24 mouse cellular contexts compared by ENCODE assay signal in the genomic region with DNA sequence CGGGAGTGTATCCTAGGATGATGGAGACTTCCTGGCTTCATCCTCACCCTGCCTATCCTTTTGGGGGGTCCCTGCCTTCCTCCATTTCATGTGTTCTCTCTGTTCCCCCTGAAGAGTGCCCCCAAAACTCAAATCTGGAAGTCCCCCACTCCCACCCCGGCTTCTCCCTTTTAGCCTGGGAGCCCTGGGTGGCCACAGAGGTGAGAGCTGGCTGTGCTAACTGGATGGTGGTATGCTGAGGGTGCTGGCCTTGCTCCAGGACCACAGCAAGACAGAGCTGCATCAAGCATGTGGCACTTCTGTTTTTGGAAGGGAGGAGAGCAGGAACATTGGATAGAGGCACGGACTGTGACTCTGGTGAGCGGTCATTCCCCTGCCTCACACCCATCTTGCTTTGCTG. TPM values are rescaled to one million over a fixed set of nuclear protein-coding genes. Genes with fewer than 3 reads are reported as not detected.
A peak's percentile ranks its signal among the peaks of the same experiment; 100 is the strongest.
DNase-seq lines count a peak whose midpoint lies in the region; ATAC-seq and TF ChIP-seq lines count a peak whose summit lies in the region.
"Had no signal": no experiment of that assay in that cellular context is flagged by ENCODE, and none has a peak within 500 bp of the region (broad histone marks: within the 10 kb centered on the region; RNA-seq: fewer than 3 reads in every experiment).

No protein-coding gene starts in this region.

- peak; percentile 94 for DNase-seq in heart, adult 11 months
- DNase-seq in heart, postnatal 36 days: no peak
- DNase-seq in ovary, postnatal 10 days (ENCODE audit: low spot score): no peak
- DNase-seq: adrenal gland, postnatal 25 days; cerebellum, adult 8-10 months; cerebellum, postnatal 36 days; gastrocnemius, postnatal 25 days; kidney, adult 8-10 months; kidney, postnatal 36 days; layer of hippocampus, postnatal 36 days; lung, adult 18-20 months; thymus, postnatal 14 days had no signal

- no peaks in the 10 kb centered on the region for H3K79me2 ChIP-seq in C2C12 (ENCODE audit: control insufficient read depth, insufficient read depth)

- H3K4me1 ChIP-seq in intestine, embryonic 16.5 days (ENCODE audit: control insufficient read depth, insufficient read depth, low read length): peaks cover 31% of the 10 kb centered on the region
- peaks cover 37% of the 10 kb centered on the region for H3K4me1 ChIP-seq in intestine, embryonic 15.5 days (replicated peaks)
- H3K4me1 ChIP-seq in neural tube, embryonic 15.5 days: peaks cover 6% of the 10 kb centered on the region; the same call in 1 of the 2 replicates
- H3K4me1 ChIP-seq: liver, embryonic 12.5 days had no signal

- H3K36me3 ChIP-seq in intestine, embryonic 16.5 days (ENCODE audit: control insufficient read depth, insufficient read depth, low read length): no peaks in the 10 kb centered on the region
- H3K36me3 ChIP-seq in intestine, embryonic 15.5 days: no peaks in the 10 kb centered on the region
- H3K36me3 ChIP-seq in C2C12 (ENCODE audit: control insufficient read depth, insufficient read depth): peaks cover 23% of the 10 kb centered on the region
- no peaks in the 10 kb centered on the region for H3K36me3 ChIP-seq in neural tube, embryonic 15.5 days
- H3K36me3 ChIP-seq: forebrain, embryonic 15.5 days; heart, embryonic 10.5 days; limb, embryonic 12.5 days; liver, embryonic 12.5 days; midbrain, embryonic 10.5 days had no signal

- no peak overlapping the region for H3K4me2 ChIP-seq in intestine, embryonic 16.5 days (ENCODE audit: low read depth, low read length)
- no peak overlapping the region for H3K4me2 ChIP-seq in intestine, embryonic 15.5 days (replicated peaks)
- H3K4me2 ChIP-seq in neural tube, embryonic 15.5 days: no peak overlapping the region
- H3K4me2 ChIP-seq: forebrain, embryonic 15.5 days; limb, embryonic 12.5 days; liver, embryonic 12.5 days had no signal

- no peaks in the 10 kb centered on the region for H3K27me3 ChIP-seq in intestine, embryonic 16.5 days (replicated peaks; ENCODE audit: control insufficient read depth, insufficient read depth, low read length)
- no peaks in the 10 kb centered on the region for H3K27me3 ChIP-seq in intestine, embryonic 15.5 days (replicated peaks)
- no peaks in the 10 kb centered on the region for H3K27me3 ChIP-seq in C2C12 (ENCODE audit: control insufficient read depth, insufficient read depth, insufficient read length)
- H3K27me3 ChIP-seq in neural tube, embryonic 15.5 days (replicated peaks): no peaks in the 10 kb centered on the region
- H3K27me3 ChIP-seq: forebrain, embryonic 15.5 days had no signal

- 61% methylated on average over 4 of the region's 4 CpGs for WGBS in intestine, embryonic 16.5 days
- 59% methylated on average over 4 of the region's 4 CpGs for WGBS in intestine, embryonic 15.5 days
- WGBS in neural tube, embryonic 15.5 days: 76% methylated on average over 4 of the region's 4 CpGs

- intact Hi-C loops in heart, postnatal 36 days (cut with DNase I): no loop called here

- H3ac ChIP-seq in C2C12 (ENCODE audit: control insufficient read depth, insufficient read length, low read depth): peak overlapping the region; percentile 13

- TF ChIP-seq CTCF in C2C12 (IDR thresholded peaks at IDR 0.05; ENCODE audit: control insufficient read depth, insufficient read depth, insufficient read length): no peak

- 0 out of 2 replicates have a peak overlapping the region, but pooled peaks have one; percentile 21 for H3K9ac ChIP-seq in intestine, embryonic 16.5 days (ENCODE audit: low read depth, low read length)
- no peak overlapping the region for H3K9ac ChIP-seq in intestine, embryonic 15.5 days
- H3K9ac ChIP-seq in neural tube, embryonic 15.5 days (replicated peaks): no peak overlapping the region
- H3K9ac ChIP-seq: forebrain, embryonic 15.5 days; limb, embryonic 12.5 days; liver, embryonic 12.5 days had no signal

- H3K9me3 ChIP-seq in intestine, embryonic 16.5 days (ENCODE audit: control insufficient read depth, low read length): no peaks in the 10 kb centered on the region
- no peaks in the 10 kb centered on the region for H3K9me3 ChIP-seq in intestine, embryonic 15.5 days
- H3K9me3 ChIP-seq in neural tube, embryonic 15.5 days (replicated peaks): no peaks in the 10 kb centered on the region
- H3K9me3 ChIP-seq: forebrain, embryonic 15.5 days; heart, embryonic 10.5 days; limb, embryonic 12.5 days; liver, embryonic 12.5 days; midbrain, embryonic 10.5 days had no signal

- H3K27ac ChIP-seq in intestine, embryonic 16.5 days (ENCODE audit: low read length): peak overlapping the region; percentile 38; the same call in 1 of the 2 replicates
- H3K27ac ChIP-seq in intestine, embryonic 15.5 days: no peak overlapping the region
- no peak overlapping the region for H3K27ac ChIP-seq in neural tube, embryonic 15.5 days (replicated peaks)
- H3K27ac ChIP-seq: forebrain, embryonic 15.5 days; limb, embryonic 12.5 days; liver, embryonic 12.5 days; midbrain, embryonic 10.5 days had no signal

- ATAC-seq in intestine, embryonic 16.5 days: no peak
- ATAC-seq in intestine, embryonic 15.5 days: no peak
- ATAC-seq in monocyte, adult 5-6 weeks (replicated peaks; ENCODE audit: insufficient number of reproducible peaks, low FRiP score, low TSS enrichment, poor library complexity, severe bottlenecking): 0 out of 2 replicates have a peak, but pooled peaks have one; percentile 2
- ATAC-seq in neural tube, embryonic 15.5 days (ENCODE audit: low FRiP score): no peak
- ATAC-seq: forebrain, embryonic 15.5 days; liver, embryonic 12.5 days; midbrain, embryonic 16.5 days had no signal

- no peak overlapping the region for H3K4me3 ChIP-seq in intestine, embryonic 16.5 days (ENCODE audit: low read length)
- H3K4me3 ChIP-seq in intestine, embryonic 15.5 days (replicated peaks): no peak overlapping the region
- no peak overlapping the region for H3K4me3 ChIP-seq in C2C12 (ENCODE audit: insufficient read depth, poor library complexity, severe bottlenecking)
- H3K4me3 ChIP-seq in neural tube, embryonic 15.5 days (replicated peaks): no peak overlapping the region
- H3K4me3 ChIP-seq: forebrain, embryonic 15.5 days; heart, embryonic 10.5 days; limb, embryonic 12.5 days; liver, embryonic 12.5 days; midbrain, embryonic 10.5 days had no signal

- no peaks in the 10 kb centered on the region for H3K79me3 ChIP-seq in C2C12 (ENCODE audit: low read depth)

TF ChIP-seq in C2C12, 6 proteins besides CTCF, POLR2A, EP300 and RAD21:
- TF ChIP-seq MYOG (IDR thresholded peaks at IDR 0.05; ENCODE audit: control insufficient read depth, extremely low read depth, insufficient read length) (no peak), FOSL1 (IDR thresholded peaks at IDR 0.05; ENCODE audit: insufficient read depth, low read length, poor library complexity, severe bottlenecking) (no peak), MAX (IDR thresholded peaks at IDR 0.05) (no peak), MYOD1 (IDR thresholded peaks at IDR 0.05; ENCODE audit: control insufficient read depth, insufficient read length, low read depth) (no peak), USF1 (IDR thresholded peaks at IDR 0.05; ENCODE audit: low read depth) (no peak), CEBPB (IDR thresholded peaks at IDR 0.05; ENCODE audit: low read depth) (no peak)

RNA-seq across cellular contexts. Expression of a gene that starts 4.2 kb away (rescaled TPM):
- total RNA-seq in heart, postnatal 36 days (2021): 1 to 10 TPM; 2.0 to 2.1 TPM
- 1.1 and 1.2 TPM in 2 replicates for polyA plus RNA-seq in intestine, embryonic 16.5 days (2015; fragmentation: Nextera tagmentation; extraction: Ambion mirVana)
- 1.2 TPM in 2 replicates for polyA plus RNA-seq in intestine, embryonic 15.5 days (2015; fragmentation: Nextera tagmentation; extraction: Ambion mirVana)
- polyA plus RNA-seq in C2C12 (2012; fragmentation: generic; extraction: Trizol): 10.1 TPM
- 124 to 181 TPM (median 163 TPM) in 3 replicates for total RNA-seq in monocyte, adult 5-6 weeks (2017)
- 0.12 and 0.41 TPM in 2 replicates for polyA plus RNA-seq in neural tube, embryonic 15.5 days (2015; fragmentation: Nextera tagmentation; extraction: Ambion mirVana)

RNA-seq across cellular contexts. Expression of a gene that starts 45.1 kb away (rescaled TPM):
- total RNA-seq in heart, postnatal 36 days (2021): 1 to 10 TPM; 2.1 to 2.9 TPM
- 156 and 160 TPM in 2 replicates for polyA plus RNA-seq in intestine, embryonic 16.5 days (2015; fragmentation: Nextera tagmentation; extraction: Ambion mirVana)
- polyA plus RNA-seq in intestine, embryonic 15.5 days (2015; fragmentation: Nextera tagmentation; extraction: Ambion mirVana): 134 and 137 TPM in 2 replicates
- 0.04 TPM for polyA plus RNA-seq in C2C12 (2012; fragmentation: generic; extraction: Trizol)
- 3.0 to 8.2 TPM (median 4.9 TPM) in 3 replicates for total RNA-seq in monocyte, adult 5-6 weeks (2017)
- polyA plus RNA-seq in neural tube, embryonic 15.5 days (2015; fragmentation: Nextera tagmentation; extraction: Ambion mirVana): 1.0 and 12.2 TPM in 2 replicates
- total RNA-seq: gastrocnemius, postnatal 25 days; layer of hippocampus, postnatal 36 days; left cerebral cortex, postnatal 10 days had no signal

Comparison
In these comparisons a context has a peak if more than half of its experiments do, and no peak if none do; other contexts are left out.
1. RNA of a gene that starts 45.1 kb away (polyA plus RNA-seq): 156 to 160 TPM in intestine, embryonic 16.5 days and 134 to 137 TPM in intestine, embryonic 15.5 days; 1.0 to 12.2 TPM in neural tube, embryonic 15.5 days and 0.04 TPM in C2C12 (single experiment); every median in the first group is over 10 times any median in the second.